18 mouse cellular contexts compared by ENCODE assay signal in the genomic region with DNA sequence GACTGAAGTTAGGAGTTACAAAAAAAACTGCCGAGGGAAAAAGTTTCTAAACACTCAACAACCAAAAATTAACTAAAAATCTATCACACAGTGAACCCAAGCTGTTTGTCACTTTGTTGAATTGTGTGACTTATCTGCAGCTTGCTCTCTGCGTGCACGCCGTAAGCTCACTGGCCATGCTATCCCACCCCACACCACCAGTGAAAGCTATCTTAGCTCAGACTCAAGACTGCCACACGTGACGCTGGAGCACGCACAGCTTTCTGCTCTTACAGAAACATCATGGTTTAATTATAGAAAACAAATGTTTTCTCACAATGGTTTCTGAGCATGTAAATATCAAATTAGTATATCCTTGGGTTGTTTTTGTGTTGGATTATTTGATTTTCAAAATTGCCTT. TPM values are rescaled to one million over a fixed set of nuclear protein-coding genes. Genes with fewer than 3 reads are reported as not detected.
"Had no signal": no experiment of that assay in that cellular context is flagged by ENCODE, and none has a peak within 500 bp of the region (broad histone marks: within the 10 kb centered on the region; RNA-seq: fewer than 3 reads in every experiment).

No protein-coding gene starts in this region.

- H3K27ac ChIP-seq: lung, embryonic 15.5 days; midbrain, embryonic 12.5 days; neural tube, embryonic 13.5 days; neural tube, embryonic 15.5 days had no signal

- H3K9me3 ChIP-seq: lung, embryonic 15.5 days; midbrain, embryonic 10.5 days; midbrain, embryonic 12.5 days; neural tube, embryonic 13.5 days; neural tube, embryonic 15.5 days had no signal

- H3K27me3 ChIP-seq: lung, embryonic 15.5 days; midbrain, embryonic 12.5 days; neural tube, embryonic 13.5 days; neural tube, embryonic 15.5 days had no signal

- H3K4me3 ChIP-seq: lung, embryonic 15.5 days; midbrain, embryonic 10.5 days; midbrain, embryonic 12.5 days; myocyte; neural tube, embryonic 13.5 days; neural tube, embryonic 15.5 days had no signal

- H3K9ac ChIP-seq: lung, embryonic 15.5 days; midbrain, embryonic 12.5 days; neural tube, embryonic 13.5 days; neural tube, embryonic 15.5 days had no signal

- H3K36me3 ChIP-seq: lung, embryonic 15.5 days; midbrain, embryonic 10.5 days; midbrain, embryonic 12.5 days; neural tube, embryonic 13.5 days; neural tube, embryonic 15.5 days had no signal

- DNase-seq: lung, adult 2 months; lung, postnatal 4 days; midbrain, embryonic 14.5 days; retina, postnatal 1 day; right cerebral cortex, adult 18-20 months; right cerebral cortex, postnatal 25 days; right cerebral cortex, postnatal 4 days; spleen, adult 18-20 months; thymus, adult 18-20 months; thymus, postnatal 14 days; thymus, postnatal 36 days had no signal

RNA-seq across cellular contexts. Expression of gene Cyp1b1, which starts 56.0 kb away (rescaled TPM):
- total RNA-seq: megakaryocyte-erythroid progenitor cell, adult 5-6 weeks had no signal
